Mouse (Mus musculus) A20 (cell line): ENCODE data around the gene Fignl2.

Experiments used
- DNase-seq: peaks from one replicate; pipeline ENCODE4 v3.0.0-alpha.2; 2011; ENCODE audit warnings: low read depth, low spot score

Fignl2 gene

DNA sequence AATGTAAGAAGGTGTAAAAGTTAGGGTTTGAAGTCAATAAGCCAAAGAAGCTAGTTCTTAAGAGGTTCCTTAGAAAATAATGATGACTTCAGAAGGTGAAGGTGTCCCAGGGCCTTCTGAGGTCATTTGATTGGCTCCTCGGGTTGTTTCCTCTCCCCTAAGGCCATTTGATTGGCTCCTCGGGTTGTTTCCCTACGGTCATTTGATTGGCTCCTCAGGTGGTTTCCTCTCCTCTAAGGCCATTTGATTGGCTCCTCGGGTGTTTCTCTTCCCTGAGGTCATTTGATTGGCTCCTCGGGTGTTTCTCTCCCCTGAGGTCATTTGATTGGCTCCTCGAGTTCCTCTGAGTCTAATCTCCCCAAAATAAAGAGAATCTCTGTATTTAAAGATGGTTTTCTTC is 67.0 kb downstream of the Fignl2 start:
- DNase-seq = peak; percentile 16

DNA sequence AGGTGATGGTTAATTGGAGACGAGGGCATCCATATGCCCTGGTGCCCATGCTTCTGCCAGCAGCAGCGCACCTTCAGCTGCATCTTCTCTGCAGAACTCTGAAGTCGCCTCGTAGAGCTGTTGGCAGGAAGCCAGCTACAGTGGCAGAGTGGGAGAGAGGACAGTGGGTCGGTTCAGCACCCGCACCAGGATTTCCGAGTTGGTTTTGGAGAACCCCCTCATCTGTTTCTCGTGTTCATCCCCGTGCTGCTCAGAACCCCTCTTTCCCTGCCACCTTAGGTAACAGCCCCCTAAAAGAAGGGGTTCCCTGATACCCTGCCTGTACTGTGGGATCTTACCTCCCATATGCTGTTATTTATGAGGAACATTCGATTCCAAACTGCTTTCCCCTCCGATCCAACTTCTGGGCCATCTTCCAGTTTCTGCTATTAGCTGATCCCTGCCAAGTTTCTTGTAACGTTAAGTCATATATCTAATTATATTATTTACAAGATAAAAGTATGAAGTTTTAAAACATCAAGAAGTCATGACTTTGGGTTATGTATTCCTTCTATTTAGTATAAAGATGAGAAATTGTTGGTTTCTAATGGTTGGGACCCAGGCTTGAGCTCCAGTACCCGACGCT is 69.9 kb downstream of the Fignl2 start:
- DNase-seq = no peak

GRCm38 (mm10) chr15:101007236-101007635 is 71.1 kb downstream of the Fignl2 start:
- DNase-seq = no peak

- peak; percentile 27 for DNase-seq
Measured at GRCm38 (mm10) chr15:101006251-101007040, 71.9 kb downstream of the Fignl2 start.

- DNase-seq = no peak
Measured at GRCm38 (mm10) chr15:101005717-101006116, 72.7 kb downstream of the Fignl2 start.

- DNase-seq = no peak
Measured at GRCm38 (mm10) chr15:101004538-101004937, 73.8 kb downstream of the Fignl2 start.

DNA sequence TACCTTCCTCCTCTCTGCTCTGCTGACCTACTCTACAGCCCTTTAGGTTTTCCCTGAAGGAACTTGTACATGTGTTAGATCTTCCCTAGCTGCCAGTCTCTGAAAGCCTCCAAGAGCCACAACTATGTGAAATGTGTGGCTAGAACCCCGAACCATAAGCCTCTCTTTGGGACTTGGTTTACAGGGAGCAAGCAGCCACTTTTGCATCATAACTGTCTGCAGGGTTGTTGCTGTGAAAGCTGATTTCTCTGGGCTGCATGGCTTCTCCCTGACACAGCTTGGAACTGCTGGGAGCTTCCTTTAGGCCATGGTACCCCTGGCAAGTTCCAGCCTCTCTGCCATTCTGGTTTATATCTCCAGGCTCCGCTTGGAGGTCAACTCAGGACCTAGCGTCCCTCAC is 75.9 kb downstream of the Fignl2 start:
- DNase-seq = no peak

GRCm38 (mm10) chr15:101001685-101002084 is 76.7 kb downstream of the Fignl2 start:
- DNase-seq = no peak
